Mouse (Mus musculus) intestine, postnatal 0 days (tissue): Measurements from ENCODE around the gene Dnhd1. TPM values are rescaled to one million over a fixed set of nuclear protein-coding genes. Genes with fewer than 3 reads are reported as not detected.
A peak's percentile ranks its signal among the peaks of the same experiment; 100 is the strongest.

Experiments
- ATAC-seq: fragments of 200-750 bp; cut with Nextera tagmentation; 2 replicates; pipeline ENCODE4 v1.8.0; 2017; ENCODE audit warnings: mild to moderate bottlenecking, moderate TSS enrichment, moderate library complexity
- H3K27ac ChIP-seq: fragments of 300-500 bp; sonication (generic); 2 replicates; pipeline ENCODE4 v1.5.1; 2014; ENCODE audit warnings: mild to moderate bottlenecking, low read depth, low read length, moderate library complexity
- H3K27me3 ChIP-seq: fragments of 300-500 bp; sonication (generic); replicated peaks from 2 replicates; pipeline ENCODE4 v1.6.1; 2014; ENCODE audit warnings: low read length, mixed read lengths; ENCODE audit not compliant: control insufficient read depth, insufficient read depth
- H3K36me3 ChIP-seq: fragments of 300-500 bp; sonication (generic); 2 replicates; pipeline ENCODE4 v1.6.1; 2014; ENCODE audit warnings: mild to moderate bottlenecking, moderate library complexity; ENCODE audit not compliant: control insufficient read depth, insufficient read depth
- H3K4me1 ChIP-seq: fragments of 300-500 bp; sonication (generic); replicated peaks from 2 replicates; pipeline ENCODE4 v1.6.1; 2014; ENCODE audit warnings: antibody characterized with exemption, low read length, mixed read lengths; ENCODE audit not compliant: control insufficient read depth, insufficient read depth
- H3K4me2 ChIP-seq: fragments of 300-500 bp; sonication (generic); replicated peaks from 2 replicates; pipeline ENCODE4 v1.6.1; 2014; ENCODE audit warnings: low read depth, mild to moderate bottlenecking, moderate library complexity
- H3K4me3 ChIP-seq: fragments of 300-500 bp; sonication (generic); 2 replicates; pipeline ENCODE4 v1.5.1; 2014; ENCODE audit warnings: low read depth, low read length
- H3K9ac ChIP-seq: fragments of 300-500 bp; sonication (generic); 2 replicates; pipeline ENCODE4 v1.6.1; 2014; ENCODE audit warnings: mild to moderate bottlenecking, low read depth, low read length
- H3K9me3 ChIP-seq: fragments of 300-500 bp; sonication (generic); 2 replicates; pipeline ENCODE4 v1.6.1; 2016; ENCODE audit warnings: mixed run types; ENCODE audit not compliant: control insufficient read depth
- CTCF ChIP-seq: sonication (generic); IDR thresholded peaks from 2 replicates; pipeline ENCODE4 v1.5.1; 2016; ENCODE audit warnings: low read depth, mild to moderate bottlenecking, control low read depth, antibody characterized with exemption, moderate library complexity
- WGBS: fragments of 180-500 bp; shearing (Covaris S2); extraction: QIAGEN DNeasy Blood & Tissue Kit; methylation state at CpG from one replicate; pipeline ENCODE4 v1.1.7; 2014; 5-methylcytosine and 5-hydroxymethylcytosine counted together
- polyA plus RNA-seq: library from polyadenylated mRNA; unstranded; fragments of >200 nt; fragmentation: Nextera tagmentation; extraction: Ambion mirVana; gene quantifications from 2 replicates; pipeline ENCODE4 v1.2.1, GENCODE M21; 2015

Gene Dnhd1
- polyA plus RNA-seq, 1 experiment from 2014 or later: 0.09 TPM

DNA sequence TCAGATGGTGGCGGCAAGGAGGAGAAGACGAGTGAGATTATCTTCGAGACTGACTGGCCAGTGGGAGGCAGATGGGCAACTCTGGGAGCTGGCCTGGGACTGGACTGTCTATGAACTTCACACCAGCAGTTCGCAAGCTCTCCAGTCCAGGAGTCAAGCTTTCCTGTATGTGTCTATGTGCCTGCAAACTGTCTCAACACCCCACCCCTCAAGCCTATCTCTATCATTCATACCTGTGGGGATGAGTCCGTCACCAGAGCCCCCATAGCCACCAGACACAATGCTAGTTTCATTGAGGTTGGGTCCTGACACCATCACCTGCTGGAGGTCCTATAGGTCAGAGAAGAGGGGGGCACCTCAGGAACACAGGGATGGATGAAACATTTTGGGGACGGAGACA, 11.9 kb upstream of the Dnhd1 start:
- no peak overlapping the region for H3K9ac ChIP-seq
- H3K4me2 ChIP-seq: peak overlapping the region; percentile 88; the same call in 1 of the 2 replicates
- no peak overlapping the region for H3K4me3 ChIP-seq
- H3K27me3 ChIP-seq: no peaks in the 10 kb centered on the region
- H3K4me1 ChIP-seq: peaks cover 8% of the 10 kb centered on the region; the same call in 1 of the 2 replicates
- peaks cover 35% of the 10 kb centered on the region for H3K36me3 ChIP-seq
- 92% methylated on average over 6 of the region's 6 CpGs for WGBS
- H3K27ac ChIP-seq: no peak overlapping the region
- no peak for TF ChIP-seq CTCF
- no peak for ATAC-seq
- no peaks in the 10 kb centered on the region for H3K9me3 ChIP-seq

DNA sequence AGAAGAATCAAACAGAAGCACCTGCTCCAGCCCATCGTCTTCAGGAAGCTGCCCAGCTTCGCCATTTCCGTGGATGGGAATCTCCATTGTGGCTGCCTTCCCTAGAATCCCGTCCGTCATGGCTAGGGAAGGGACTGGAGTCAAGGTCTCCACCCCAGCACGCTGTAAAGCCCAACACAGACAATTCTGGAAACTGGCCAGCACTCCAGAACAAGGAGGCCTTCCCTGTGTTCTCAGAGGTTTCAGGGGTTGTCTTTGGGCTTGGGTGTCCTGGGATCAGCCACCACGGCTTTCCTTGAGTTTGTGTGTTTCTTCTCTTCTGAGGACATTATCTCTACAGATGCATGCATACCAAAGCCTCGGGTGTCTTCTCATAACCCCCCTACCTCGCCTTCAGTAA, 11.3 kb upstream of the Dnhd1 start:
- 56% methylated on average over 9 of the region's 9 CpGs for WGBS
- peak overlapping the region; percentile 68 for H3K9ac ChIP-seq
- H3K27me3 ChIP-seq: no peaks in the 10 kb centered on the region
- no peak for ATAC-seq
- peak overlapping the region; percentile 87 for H3K4me3 ChIP-seq
- H3K4me2 ChIP-seq: peak overlapping the region; percentile 88
- TF ChIP-seq CTCF: no peak
- no peak overlapping the region for H3K27ac ChIP-seq
- H3K36me3 ChIP-seq: peaks cover 37% of the 10 kb centered on the region
- H3K4me1 ChIP-seq: peaks cover 8% of the 10 kb centered on the region; the same call in 1 of the 2 replicates
- no peaks in the 10 kb centered on the region for H3K9me3 ChIP-seq

DNA sequence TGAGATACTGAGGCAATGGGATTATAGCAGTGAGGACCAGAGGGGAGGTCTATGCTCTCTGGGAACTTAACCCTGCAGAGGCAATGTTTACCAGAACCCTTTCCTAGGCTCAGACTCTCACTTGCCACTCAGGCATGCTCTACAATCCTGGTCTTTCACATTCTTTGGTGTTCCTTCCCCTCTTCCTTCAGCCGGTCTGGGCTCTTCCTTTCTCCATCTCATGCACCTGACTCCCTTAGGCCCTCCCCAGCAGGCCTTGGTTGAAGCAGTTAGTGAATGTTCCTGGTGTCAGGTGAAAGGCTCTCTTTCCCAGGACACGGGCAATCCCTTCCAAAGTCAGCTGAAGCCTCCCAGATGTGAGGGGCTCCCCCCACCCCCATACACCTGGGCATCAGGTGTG, 10.9 kb upstream of the Dnhd1 start, which contains the start of gene Timm10b:
TSS of gene Timm10b (plus strand) at position 301 of the 400 bp plus-strand sequence.
- H3K9me3 ChIP-seq: no peaks in the 10 kb centered on the region
- H3K9ac ChIP-seq: peak within 1 kb of the TSS; percentile 72
- H3K36me3 ChIP-seq: peaks cover 37% of the 10 kb centered on the region
- peak within 1 kb of the TSS; percentile 88 for H3K4me2 ChIP-seq
- H3K4me1 ChIP-seq: peaks cover 8% of the 10 kb centered on the region; the same call in 1 of the 2 replicates
- H3K4me3 ChIP-seq: peak within 1 kb of the TSS; percentile 87
- peak within 1 kb of the TSS; percentile 74 for H3K27ac ChIP-seq
- H3K27me3 ChIP-seq: no peaks in the 10 kb centered on the region
- peak; percentile 32 for ATAC-seq
- 0% methylated on average over 2 of the region's 2 CpGs for WGBS
- no peak for TF ChIP-seq CTCF

DNA sequence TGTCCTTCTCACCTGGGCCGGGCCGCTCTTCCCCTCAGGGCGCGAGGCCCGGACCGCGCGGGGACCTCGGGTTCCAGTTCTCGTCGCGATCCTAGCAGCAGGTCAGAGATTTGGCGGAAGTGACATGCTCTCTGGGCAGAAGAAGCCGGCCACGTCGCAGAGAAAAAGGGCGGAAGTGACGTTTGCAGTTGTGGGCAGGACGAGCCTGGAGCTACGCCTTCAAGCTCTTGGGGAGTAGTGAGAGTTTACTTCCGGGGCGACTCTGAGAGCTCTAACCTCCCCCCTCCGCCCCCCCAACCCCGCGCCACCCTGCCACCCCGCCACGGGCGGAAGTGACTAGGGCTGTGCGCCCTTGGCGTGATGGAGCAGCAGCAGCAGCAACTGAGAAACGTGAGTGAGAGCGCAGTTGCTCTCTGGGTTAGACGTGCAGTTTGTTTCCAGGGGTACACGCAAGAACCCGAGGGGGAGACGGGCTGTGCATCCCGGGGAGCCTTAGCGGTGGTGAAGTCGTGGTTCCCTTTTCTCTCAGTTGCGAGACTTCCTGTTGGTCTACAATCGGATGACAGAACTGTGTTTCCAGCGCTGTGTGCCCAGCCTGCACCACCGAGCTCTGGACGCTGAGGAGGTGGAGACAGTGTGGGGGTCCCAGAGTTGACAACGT, 10.3 kb upstream of the Dnhd1 start, which contains the start of the genes Arfip2 and Gm45799:
TSS of gene Arfip2 (minus strand) at position 184 of the 661 bp plus-strand sequence.
TSS of gene Gm45799 (plus strand) at position 320 of the 661 bp plus-strand sequence.
- under 1% methylated on average over 45 of the region's 45 CpGs for WGBS
- Histone ChIP-seq H3K9me3 (no peaks in the 10 kb centered on the region), H3K27ac (peak within 1 kb of the TSS; percentile 74), H3K4me3 (peak within 1 kb of the TSS; percentile 87), H3K4me2 (peak within 1 kb of the TSS; percentile 88), H3K36me3 (peaks cover 36% of the 10 kb centered on the region), H3K4me1 (peaks cover 8% of the 10 kb centered on the region; the same call in 1 of the 2 replicates), H3K9ac (peak within 1 kb of the TSS; percentile 72), H3K27me3 (no peaks in the 10 kb centered on the region)
- ATAC-seq: peak; percentile 98
- TF ChIP-seq CTCF: no peak

DNA sequence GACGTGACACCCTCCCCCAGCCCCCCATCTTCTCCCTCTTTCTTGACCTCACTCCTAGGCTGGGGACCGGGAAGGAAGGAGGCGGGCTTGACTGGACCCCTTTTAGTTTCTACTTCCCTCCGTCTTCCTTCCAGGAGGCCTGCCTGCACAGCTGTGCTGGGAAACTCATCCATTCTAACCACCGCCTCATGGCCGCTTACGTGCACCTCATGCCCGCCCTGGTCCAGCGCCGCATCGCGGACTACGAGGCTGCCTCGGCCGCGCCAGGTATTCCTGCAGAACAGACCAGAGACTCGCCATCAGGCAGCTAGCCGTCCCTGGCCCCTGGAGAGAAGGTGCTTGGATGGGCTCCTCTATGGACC, 9.8 kb upstream of the Dnhd1 start:
- 1% methylated on average over 18 of the region's 18 CpGs for WGBS
- peak overlapping the region; percentile 74 for H3K27ac ChIP-seq
- peaks cover 8% of the 10 kb centered on the region; the same call in 1 of the 2 replicates for H3K4me1 ChIP-seq
- H3K27me3 ChIP-seq: no peaks in the 10 kb centered on the region
- peak overlapping the region; percentile 87 for H3K4me3 ChIP-seq
- H3K9me3 ChIP-seq: no peaks in the 10 kb centered on the region
- ATAC-seq: peak; percentile 15; the same call in 1 of the 2 replicates
- H3K36me3 ChIP-seq: peaks cover 31% of the 10 kb centered on the region
- peak overlapping the region; percentile 88 for H3K4me2 ChIP-seq
- peak; percentile 33 for TF ChIP-seq CTCF
- peak overlapping the region; percentile 72 for H3K9ac ChIP-seq

DNA sequence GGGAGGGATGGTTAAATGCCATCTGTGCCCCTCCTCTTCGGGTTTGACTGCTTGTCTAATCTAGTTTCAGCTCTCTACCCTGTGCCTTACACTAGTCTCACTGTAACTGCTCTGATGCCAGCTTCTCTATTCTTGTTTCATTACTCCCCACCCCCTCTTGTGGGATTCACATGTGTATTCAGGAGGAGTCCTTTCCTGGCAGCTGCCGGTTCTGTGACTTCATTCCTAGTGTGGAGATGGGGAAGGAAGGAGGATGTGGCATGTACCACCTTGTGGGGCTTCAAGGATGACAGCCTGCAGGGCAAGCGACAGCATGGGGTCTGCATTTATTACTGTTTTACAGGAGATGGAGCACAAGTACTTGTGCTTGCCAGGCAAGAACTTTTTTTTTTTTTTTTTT, 8.7 kb upstream of the Dnhd1 start:
- no peak for ATAC-seq
- H3K4me1 ChIP-seq: peaks cover 8% of the 10 kb centered on the region; the same call in 1 of the 2 replicates
- no peak overlapping the region for H3K4me3 ChIP-seq
- no peak overlapping the region for H3K27ac ChIP-seq
- no peaks in the 10 kb centered on the region for H3K9me3 ChIP-seq
- peak overlapping the region; percentile 17; the same call in 1 of the 2 replicates for H3K4me2 ChIP-seq
- no peak for TF ChIP-seq CTCF
- no peak overlapping the region for H3K9ac ChIP-seq
- H3K36me3 ChIP-seq: peaks cover 21% of the 10 kb centered on the region
- 58% methylated on average over 3 of the region's 3 CpGs for WGBS
- no peaks in the 10 kb centered on the region for H3K27me3 ChIP-seq
